Mouse (Mus musculus) C3H10T1/2 (cell line): Measurements from ENCODE around the gene F7. TPM values are rescaled to one million over a fixed set of nuclear protein-coding genes. Genes with fewer than 3 reads are reported as not detected.

ENCODE experiments used
- polyA plus RNA-seq, 2 experiments: library from polyadenylated mRNA; unstranded; fragments of >200 nt; fragmentation: generic; extraction: Trizol; gene quantifications; one replicate each; pipeline ENCODE4 v1.2.1; 2012; ENCODE audit warnings: missing spikeins in 2 of 2

The F7 gene
- polyA plus RNA-seq: not detected

GRCm38 (mm10) chr8:13025487-13026224, at the start of gene F7:
Gene F7 (plus strand): TSS chr8:13026034.

GRCm38 (mm10) chr8:13037015-13037414, 11.2 kb downstream of the F7 start, which contains the start of gene F10:
Gene F10 (plus strand): TSS chr8:13037308.

GRCm38 (mm10) chr8:13060441-13061150, 34.8 kb downstream of the F7 start, which contains the start of gene Proz:
Gene Proz (plus strand): TSS chr8:13060914.

Other genes with a start within 250 kb of the F7 start
- 1 to 10 TPM in 1 of 2 experiments, under 1 TPM in 1; 0.88 to 1.8 TPM for gene Mcf2l, start 152.2 kb upstream of the F7 start, polyA plus RNA-seq
- gene F10, start 11.3 kb downstream of the F7 start, polyA plus RNA-seq: not detected
- gene Proz, start 34.9 kb downstream of the F7 start, polyA plus RNA-seq: under 1 TPM in 1 of 2 experiments, not detected in 1; 0.15 TPM
- gene Pcid2, start 79.4 kb downstream of the F7 start, polyA plus RNA-seq: 10 to 100 TPM; 11.4 to 17.6 TPM
- gene Cul4a, start 79.6 kb downstream of the F7 start, polyA plus RNA-seq: 10 to 100 TPM in 1 of 2 experiments, 1 to 10 TPM in 1; 4.3 to 41.0 TPM
- 100 to 1,000 TPM; 110 to 360 TPM for gene Lamp1, start 133.1 kb downstream of the F7 start, polyA plus RNA-seq
- gene Grtp1, start 174.6 kb downstream of the F7 start, polyA plus RNA-seq: 1 to 10 TPM in 1 of 2 experiments, under 1 TPM in 1; 0.89 to 1.3 TPM
- not detected for gene Adprhl1, start 228.1 kb downstream of the F7 start, polyA plus RNA-seq